Mouse (Mus musculus) adrenal gland, postnatal 36 days (tissue): Measurements from ENCODE around the gene Fam78a. TPM values are rescaled to one million over a fixed set of nuclear protein-coding genes. Genes with fewer than 3 reads are reported as not detected.

Source experiments
- DNase-seq, 2 experiments: peaks; one replicate each; pipeline ENCODE4 v3.0.0; 2021; ENCODE audit warnings: mixed read lengths in 1 of 2
- microRNA-seq: library from miRNA; unstranded; fragments of <30 nt; microRNA quantifications from one replicate; pipeline ENCODE4 v1.2.0, GENCODE M21; 2021
- total RNA-seq, 2 experiments: library from RNA; stranded (reverse); gene quantifications; 2 replicates each; pipeline ENCODE4 v1.2.3; 2021

The Fam78a gene
- total RNA-seq, 2 experiments from 2014 or later = 0.89 to 4.2 TPM

- no peak for DNase-seq
Measured at GRCm38 (mm10) chr2:32041087-32041486, 43.6 kb downstream of the Fam78a start.

- DNase-seq = peak in 1 of 2 experiments; percentile 44
Measured at GRCm38 (mm10) chr2:32040646-32041045, 44.0 kb downstream of the Fam78a start.

- peak; percentile 20 to 23 for DNase-seq
Measured at GRCm38 (mm10) chr2:32038661-32039081, 46.0 kb downstream of the Fam78a start.

GRCm38 (mm10) chr2:32037279-32037858 lies 47.3 kb downstream of the Fam78a start:
- DNase-seq = no peak

- DNase-seq = no peak
Measured at GRCm38 (mm10) chr2:32034206-32034605, 50.5 kb downstream of the Fam78a start.

- peak; percentile 38 to 70 for DNase-seq
Measured at GRCm38 (mm10) chr2:32033436-32033835, 51.2 kb downstream of the Fam78a start.

- no peak for DNase-seq
Measured at GRCm38 (mm10) chr2:32029636-32030035, 55.0 kb downstream of the Fam78a start.

GRCm38 (mm10) chr2:32024372-32024771 lies 60.3 kb downstream of the Fam78a start:
- DNase-seq = no peak

GRCm38 (mm10) chr2:32020229-32020628 lies 64.4 kb downstream of the Fam78a start:
- DNase-seq = no peak

GRCm38 (mm10) chr2:32019704-32020103 lies 65.0 kb downstream of the Fam78a start:
- no peak for DNase-seq

GRCm38 (mm10) chr2:32008716-32009115 lies 75.9 kb downstream of the Fam78a start:
- DNase-seq = no peak

GRCm38 (mm10) chr2:32008311-32008710 lies 76.3 kb downstream of the Fam78a start:
- DNase-seq = no peak

Small RNA genes lying within 50 kb of the gene (microRNA-seq; reads per million reads assigned to microRNA genes)
- gene Mir7674 = 1.2 reads per million

Other genes with a start within 250 kb of the Fam78a start
- under 1 TPM in 1 of 2 experiments, not detected in 1; 0.07 TPM for gene Fibcd1, start 238.9 kb downstream of the Fam78a start, total RNA-seq
- gene Lamc3, start 197.6 kb downstream of the Fam78a start, total RNA-seq = 10 to 100 TPM; 13.7 to 20.1 TPM
- gene Aif1l, start 134.7 kb downstream of the Fam78a start, total RNA-seq = 10 to 100 TPM; 14.5 to 23.7 TPM
- gene Nup214, start 110.4 kb downstream of the Fam78a start, total RNA-seq = 10 to 100 TPM; 63.1 to 65.4 TPM
- gene Plpp7, start 10.7 kb upstream of the Fam78a start, total RNA-seq = 1 to 10 TPM; 3.5 to 5.3 TPM
- 100 to 1,000 TPM in 1 of 2 experiments, 10 to 100 TPM in 1; 99.3 to 119 TPM for gene Prrc2b, start 66.2 kb upstream of the Fam78a start, total RNA-seq
- gene Pomt1, start 151.7 kb upstream of the Fam78a start, total RNA-seq = 10 to 100 TPM; 32.2 to 37.5 TPM
- 100 to 1,000 TPM; 118 to 120 TPM for gene Uck1, start 175.3 kb upstream of the Fam78a start, total RNA-seq
- gene Golga2, start 202.5 kb upstream of the Fam78a start, total RNA-seq = 10 to 100 TPM; 73.0 to 74.2 TPM
- 100 to 1,000 TPM; 289 to 304 TPM for gene Swi5, start 203.2 kb upstream of the Fam78a start, total RNA-seq